Mouse (Mus musculus) midbrain, embryonic 11.5 days (tissue): ENCODE data around the gene Ostn. TPM values are rescaled to one million over a fixed set of nuclear protein-coding genes. Genes with fewer than 3 reads are reported as not detected.

Experiments
- ATAC-seq: fragments of 200-750 bp; cut with Nextera tagmentation; 2 replicates; pipeline ENCODE4 v1.8.0; 2017; ENCODE audit warnings: moderate TSS enrichment, moderate library complexity; ENCODE audit not compliant: low FRiP score
- DNase-seq: peaks from one replicate; pipeline ENCODE4 v3.0.0; 2015; ENCODE audit warnings: low spot score; ENCODE audit errors: missing footprints
- H3K27ac ChIP-seq: fragments of 300-500 bp; sonication (generic); 2 replicates; pipeline ENCODE4 v1.5.1; 2014; ENCODE audit warnings: low read depth, low read length
- H3K27me3 ChIP-seq: fragments of 300-500 bp; sonication (generic); 2 replicates; pipeline ENCODE4 v1.6.1; 2014; ENCODE audit warnings: mild to moderate bottlenecking, low read length, moderate library complexity, mixed read lengths; ENCODE audit not compliant: control insufficient read depth, insufficient read depth
- H3K36me3 ChIP-seq: fragments of 300-500 bp; sonication (generic); 2 replicates; pipeline ENCODE4 v1.6.1; 2014; ENCODE audit warnings: mild to moderate bottlenecking, low read length, moderate library complexity, mixed read lengths; ENCODE audit not compliant: control insufficient read depth, insufficient read depth
- H3K4me1 ChIP-seq: fragments of 300-500 bp; sonication (generic); 2 replicates; pipeline ENCODE4 v1.6.1; 2014; ENCODE audit warnings: low read length; ENCODE audit not compliant: control insufficient read depth, insufficient read depth
- H3K4me2 ChIP-seq: fragments of 300-500 bp; sonication (generic); 2 replicates; pipeline ENCODE4 v1.6.1; 2014; ENCODE audit warnings: mild to moderate bottlenecking, moderate library complexity
- H3K4me3 ChIP-seq: fragments of 300-500 bp; sonication (generic); 2 replicates; pipeline ENCODE4 v1.5.1; 2014; ENCODE audit warnings: low read depth, low read length
- H3K9ac ChIP-seq: fragments of 300-500 bp; sonication (generic); 2 replicates; pipeline ENCODE4 v1.6.1; 2014; ENCODE audit warnings: low read length
- H3K9me3 ChIP-seq: fragments of 300-500 bp; sonication (generic); 2 replicates; pipeline ENCODE4 v1.6.1; 2016; ENCODE audit warnings: low read length; ENCODE audit not compliant: control insufficient read depth
- WGBS: fragments of 180-500 bp; shearing (Covaris S2); extraction: QIAGEN DNeasy Blood & Tissue Kit; methylation state at CpG from one replicate; pipeline ENCODE4 v1.1.7; 2014; 5-methylcytosine and 5-hydroxymethylcytosine counted together
- polyA plus RNA-seq: library from polyadenylated mRNA; unstranded; fragments of >200 nt; fragmentation: Nextera tagmentation; extraction: Ambion mirVana; gene quantifications from 2 replicates; pipeline ENCODE4 v1.2.1, GENCODE M21; 2014

The Ostn gene
- polyA plus RNA-seq, 1 experiment from 2014 or later: not detected

DNA sequence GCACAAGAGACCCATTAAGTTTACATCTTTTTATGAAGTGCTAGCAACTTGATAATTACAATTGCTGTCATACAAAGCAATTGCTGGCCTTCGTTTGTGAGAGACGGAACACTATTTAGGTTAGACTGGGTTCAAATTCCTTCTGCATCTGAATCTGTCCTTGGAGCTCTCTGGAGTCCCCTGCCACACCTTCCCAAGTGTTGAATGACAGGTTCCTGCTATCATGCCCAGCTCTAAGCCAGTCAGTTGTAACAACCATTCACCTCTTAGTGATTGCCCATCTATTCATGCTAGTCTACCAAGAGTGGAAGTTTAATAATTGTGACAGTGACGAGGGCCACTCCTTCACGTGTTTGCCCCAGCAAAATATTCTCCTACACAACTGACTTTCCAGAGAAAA lies 74.9 kb downstream of the Ostn start:
- Histone ChIP-seq H3K9ac (no peak overlapping the region), H3K9me3 (no peaks in the 10 kb centered on the region), H3K4me2 (no peak overlapping the region), H3K4me1 (no peaks in the 10 kb centered on the region), H3K27ac (no peak overlapping the region), H3K27me3 (no peaks in the 10 kb centered on the region), H3K4me3 (no peak overlapping the region), H3K36me3 (no peaks in the 10 kb centered on the region)
- WGBS: 87% methylated on average over 4 of the region's 4 CpGs
- ATAC-seq (no peak), DNase-seq (no peak)

DNA sequence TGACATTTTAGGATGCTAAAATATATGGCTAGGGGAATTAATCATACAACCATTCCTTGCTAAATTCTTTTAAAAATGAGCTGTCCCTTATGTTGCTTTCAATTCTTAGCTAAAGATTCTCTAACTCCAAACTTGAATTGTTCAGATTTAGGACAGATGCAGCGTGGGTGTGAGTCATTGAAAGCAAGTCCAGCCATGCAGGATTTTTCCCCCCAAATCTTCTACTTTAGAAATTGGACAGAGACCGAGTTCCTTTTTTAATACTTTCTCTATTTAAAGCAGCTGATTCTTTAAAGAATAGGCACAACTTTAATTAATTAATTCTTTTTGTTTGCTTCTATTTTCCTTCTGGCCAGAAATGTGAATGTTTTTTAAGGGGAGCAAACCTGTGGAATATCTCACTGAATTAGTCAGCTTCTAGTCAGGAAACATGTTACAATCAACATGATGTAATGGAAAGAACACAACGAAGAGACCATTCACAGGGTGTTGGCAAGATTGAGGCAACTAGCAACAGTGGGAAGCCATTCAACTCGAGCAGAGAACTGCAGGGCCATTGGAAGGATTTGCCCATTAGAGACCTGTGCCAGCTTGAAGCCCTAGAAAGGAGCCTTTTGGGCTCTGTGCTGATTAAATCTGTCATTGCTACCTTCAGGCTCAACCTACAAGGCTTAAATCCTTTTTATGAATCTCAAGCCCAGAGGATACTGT lies 77.8 kb downstream of the Ostn start:
- H3K4me1 ChIP-seq: peaks cover 8% of the 10 kb centered on the region
- WGBS: 78% methylated on average over 4 of the region's 4 CpGs

DNA sequence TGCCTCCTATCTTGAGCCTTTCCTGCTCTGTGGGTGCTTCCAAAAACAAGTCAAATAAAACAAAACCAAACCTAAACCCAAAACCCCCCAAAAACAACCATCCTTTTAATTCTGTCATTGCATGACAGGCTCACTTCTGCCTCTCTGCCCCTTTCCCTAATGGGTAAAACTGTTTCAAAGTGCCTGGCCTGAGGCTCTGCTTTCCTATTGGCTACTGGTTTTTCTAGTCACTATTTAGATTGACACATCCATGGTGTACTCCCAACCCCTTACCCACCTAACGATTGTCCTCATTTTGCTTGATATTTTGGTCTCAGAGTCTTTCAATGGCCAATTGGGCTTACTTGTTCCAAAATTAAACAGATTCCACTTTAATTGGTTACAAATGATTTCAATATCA lies 78.4 kb downstream of the Ostn start:
- H3K4me2 ChIP-seq: no peak overlapping the region
- ATAC-seq (no peak), DNase-seq (no peak)
- H3K9me3 ChIP-seq: no peaks in the 10 kb centered on the region
- H3K4me3 ChIP-seq: no peak overlapping the region
- no peak overlapping the region for H3K9ac ChIP-seq
- H3K27me3 ChIP-seq: no peaks in the 10 kb centered on the region
- H3K4me1 ChIP-seq: peaks cover 13% of the 10 kb centered on the region
- H3K36me3 ChIP-seq: no peaks in the 10 kb centered on the region
- no peak overlapping the region for H3K27ac ChIP-seq
- WGBS: 85% methylated on average over 1 of the region's 1 CpGs

More for the DNA sequence above, 77.8 kb downstream of the Ostn start:
- Histone ChIP-seq H3K36me3 (no peaks in the 10 kb centered on the region), H3K9ac (no peak overlapping the region), H3K4me3 (no peak overlapping the region), H3K27me3 (no peaks in the 10 kb centered on the region), H3K9me3 (no peaks in the 10 kb centered on the region), H3K4me2 (no peak overlapping the region), H3K27ac (no peak overlapping the region)
- DNase-seq (no peak), ATAC-seq (no peak)

DNA sequence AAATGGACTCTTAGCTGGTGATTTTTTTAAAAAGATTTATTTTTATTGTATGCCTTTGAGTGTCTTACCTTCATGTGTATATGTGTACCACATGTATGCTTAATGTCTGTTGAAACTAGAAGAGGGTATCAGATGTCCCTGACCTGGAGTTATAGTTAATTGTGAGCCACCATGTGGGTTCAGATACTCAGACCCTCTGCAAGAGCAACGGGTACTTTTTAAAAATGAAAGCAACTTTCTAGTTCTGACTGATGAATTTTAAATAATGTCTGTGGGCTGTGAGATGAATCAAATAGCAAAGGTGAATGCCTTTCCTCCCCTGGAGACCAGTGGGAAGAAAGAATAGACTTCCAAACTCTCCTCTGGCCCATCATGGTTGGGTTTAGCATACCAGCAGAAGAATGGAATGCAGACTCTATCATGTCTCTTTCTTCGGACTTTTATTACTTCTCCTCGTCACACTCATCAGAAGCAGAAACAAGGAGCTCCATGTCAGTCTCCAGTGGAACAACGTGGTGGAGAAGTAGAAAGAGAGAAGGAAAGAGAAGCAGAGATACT lies 79.6 kb downstream of the Ostn start:
- H3K9ac ChIP-seq: no peak overlapping the region
- H3K9me3 ChIP-seq: no peaks in the 10 kb centered on the region
- H3K27ac ChIP-seq: no peak overlapping the region
- H3K4me1 ChIP-seq: peaks cover 13% of the 10 kb centered on the region
- WGBS: 87% methylated on average over 4 of the region's 4 CpGs
- H3K27me3 ChIP-seq: no peaks in the 10 kb centered on the region
- no peaks in the 10 kb centered on the region for H3K36me3 ChIP-seq
- ATAC-seq (no peak), DNase-seq (no peak)
- H3K4me3 ChIP-seq: no peak overlapping the region
- no peak overlapping the region for H3K4me2 ChIP-seq

DNA sequence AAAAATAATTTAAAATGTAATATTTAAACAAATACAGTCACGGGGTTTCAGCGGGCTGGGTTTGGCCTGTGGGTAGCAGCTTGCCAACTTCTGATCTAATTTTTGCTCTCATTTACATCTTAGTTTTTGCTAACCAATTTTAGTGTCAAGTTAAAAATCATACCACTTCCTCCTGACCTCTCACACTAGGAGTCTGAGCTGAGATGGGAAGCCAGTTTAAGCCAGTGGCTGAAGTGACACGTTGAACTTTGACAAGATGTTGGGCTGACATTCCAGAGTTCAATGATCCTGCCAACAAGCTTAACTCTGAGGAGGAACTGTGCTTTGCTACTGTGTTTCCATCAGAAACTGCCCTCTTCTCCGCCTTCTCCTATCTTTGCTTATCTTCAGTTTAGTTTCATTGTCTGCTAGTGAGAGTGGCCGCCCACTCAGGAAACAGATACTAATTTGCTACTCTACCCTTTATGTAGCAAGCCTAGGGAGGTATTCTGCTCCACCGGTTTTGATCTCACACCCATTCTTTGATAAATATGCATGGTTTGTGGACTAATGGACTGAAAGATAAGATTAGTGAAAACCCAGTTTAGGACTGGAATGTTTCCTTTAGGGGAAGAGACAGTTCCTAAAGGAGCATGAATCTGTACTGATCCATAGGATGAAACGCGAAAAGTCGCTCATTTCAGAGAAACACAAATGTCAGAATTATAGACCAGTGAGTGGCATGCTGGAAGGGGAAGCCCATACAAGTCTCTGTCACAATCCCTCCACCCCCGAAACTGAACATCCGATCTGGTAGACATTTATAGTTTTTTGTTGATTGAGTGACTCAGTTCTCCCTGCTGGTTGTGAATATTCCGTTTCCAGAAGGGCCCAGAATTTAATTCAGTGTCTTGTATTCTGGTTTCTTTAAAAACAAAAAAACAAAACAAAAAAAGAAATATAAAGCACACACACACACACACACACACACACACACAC lies 80.6 kb downstream of the Ostn start:
- peak overlapping the region; percentile 98 for H3K9ac ChIP-seq
- 50% methylated on average over 12 of the region's 12 CpGs for WGBS
- DNase-seq (peak; percentile 88), ATAC-seq (no peak)
- H3K27me3 ChIP-seq: no peaks in the 10 kb centered on the region
- H3K4me2 ChIP-seq: peak overlapping the region; percentile 74
- H3K9me3 ChIP-seq: no peaks in the 10 kb centered on the region
- H3K4me1 ChIP-seq: peaks cover 13% of the 10 kb centered on the region
- H3K27ac ChIP-seq: no peak overlapping the region
- no peaks in the 10 kb centered on the region for H3K36me3 ChIP-seq
- H3K4me3 ChIP-seq: peak overlapping the region; percentile 84

DNA sequence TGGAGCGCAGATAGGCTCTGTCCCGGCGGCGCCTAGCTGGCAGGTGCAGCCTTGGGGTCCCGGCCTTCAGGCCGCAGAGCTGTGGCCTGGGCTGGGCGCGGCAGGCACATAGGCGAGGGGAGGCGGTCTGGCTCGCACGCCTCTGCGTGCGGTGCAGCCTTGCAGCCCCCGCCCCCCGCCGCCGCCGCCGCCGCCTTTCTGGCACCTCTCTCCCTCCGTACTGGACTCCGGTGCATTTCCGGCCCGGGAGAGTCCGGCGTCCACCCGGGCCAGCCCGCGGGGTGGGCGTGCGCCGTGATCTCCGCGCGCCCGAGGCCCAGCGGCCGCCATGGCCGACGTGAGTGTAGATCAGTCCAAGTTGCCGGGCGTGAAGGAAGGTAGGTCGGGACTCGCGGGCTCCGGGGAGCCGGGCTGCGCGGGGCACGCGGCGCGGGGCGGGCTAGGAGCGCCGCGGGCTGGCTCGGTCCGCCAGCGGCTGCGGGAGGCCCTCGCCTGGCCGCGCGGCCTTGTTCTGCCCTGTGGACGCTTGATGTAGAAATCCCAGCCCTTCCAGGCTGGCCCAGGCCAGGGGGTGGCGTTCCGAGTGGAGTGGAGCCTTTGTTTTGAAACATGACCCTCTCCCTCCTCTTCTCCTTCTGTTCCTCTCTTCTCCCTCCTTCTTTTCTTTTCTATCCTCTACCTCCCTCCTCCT lies 81.6 kb downstream of the Ostn start, which contains the start of gene Ccdc50:
Gene Ccdc50, plus strand, starts transcription at position 109 of the 691 bp plus-strand sequence.
- H3K36me3 ChIP-seq: no peaks in the 10 kb centered on the region
- H3K9me3 ChIP-seq: no peaks in the 10 kb centered on the region
- peaks cover 13% of the 10 kb centered on the region for H3K4me1 ChIP-seq
- ATAC-seq: peak; percentile 98
- peak within 1 kb of the TSS; percentile 74 for H3K4me2 ChIP-seq
- H3K4me3 ChIP-seq: peak within 1 kb of the TSS; percentile 84
- under 1% methylated on average over 45 of the region's 69 CpGs for WGBS
- peak; percentile 95 for DNase-seq
- H3K27ac ChIP-seq: peak within 1 kb of the TSS; percentile 92
- H3K9ac ChIP-seq: peak within 1 kb of the TSS; percentile 98
- no peaks in the 10 kb centered on the region for H3K27me3 ChIP-seq

DNA sequence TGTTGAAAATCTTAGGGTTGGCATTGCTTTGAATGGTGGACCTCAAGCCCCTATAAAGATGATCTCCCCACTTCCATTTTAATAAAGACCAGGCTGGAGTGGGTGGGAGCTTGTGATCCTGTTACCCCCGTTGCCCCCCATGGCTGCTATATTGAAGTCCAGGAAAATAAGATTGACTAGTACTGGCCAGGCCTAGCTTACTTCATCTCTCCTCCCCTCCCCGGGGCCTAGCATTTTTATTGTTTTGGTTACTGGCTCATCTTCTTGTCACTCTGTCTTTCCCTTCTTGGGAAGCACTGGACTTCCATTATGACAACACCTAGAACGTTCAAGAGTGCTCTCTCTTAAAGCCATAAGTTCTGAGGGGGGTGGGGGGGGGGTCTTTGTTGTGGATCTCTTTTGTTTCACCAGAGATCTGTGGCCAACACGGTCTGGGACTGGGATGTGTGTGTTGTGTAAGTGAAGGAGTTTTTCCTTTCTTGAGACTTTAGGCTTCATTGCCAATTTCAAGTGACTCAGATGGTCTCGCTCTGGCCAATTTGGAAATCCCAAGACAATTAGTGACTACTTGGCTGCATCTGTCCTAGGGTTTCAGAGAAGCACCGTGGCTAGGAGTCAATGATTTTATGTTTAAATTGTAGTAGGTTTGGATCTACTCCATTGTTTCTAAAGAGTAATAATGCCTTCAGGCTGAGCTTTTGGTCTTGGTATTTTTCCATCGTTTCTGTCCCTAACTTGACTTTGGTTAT lies 82.4 kb downstream of the Ostn start:
- DNase-seq (peak; percentile 89), ATAC-seq (peak; percentile 10; the same call in 1 of the 2 replicates)
- H3K27ac ChIP-seq: peak overlapping the region; percentile 92
- H3K4me3 ChIP-seq: peak overlapping the region; percentile 84
- peak overlapping the region; percentile 98 for H3K9ac ChIP-seq
- no peaks in the 10 kb centered on the region for H3K27me3 ChIP-seq
- H3K4me1 ChIP-seq: peaks cover 13% of the 10 kb centered on the region
- peak overlapping the region; percentile 74 for H3K4me2 ChIP-seq
- no peaks in the 10 kb centered on the region for H3K36me3 ChIP-seq
- no peaks in the 10 kb centered on the region for H3K9me3 ChIP-seq
- WGBS: 34% methylated on average over 7 of the region's 7 CpGs

DNA sequence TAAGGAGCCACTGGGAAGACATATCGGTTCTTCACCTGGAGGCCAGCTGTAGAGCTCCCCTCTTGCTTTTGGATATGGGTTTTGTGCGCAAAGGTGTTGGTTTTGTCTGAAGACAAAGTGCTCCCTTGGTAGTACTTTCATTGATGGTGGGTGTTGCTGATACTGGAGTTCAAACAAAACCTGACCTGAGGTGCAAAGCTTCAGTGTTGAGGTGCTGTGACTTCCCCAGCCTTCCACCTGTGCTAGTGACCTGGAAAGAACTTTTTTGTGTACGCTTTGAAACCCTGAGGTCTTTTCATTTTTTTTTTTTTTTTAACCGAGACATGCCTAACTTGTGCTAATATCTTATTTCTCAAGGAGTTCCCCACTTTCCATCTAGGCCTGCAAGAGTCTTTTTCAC lies 83.0 kb downstream of the Ostn start:
- peak overlapping the region; percentile 98 for H3K9ac ChIP-seq
- H3K27me3 ChIP-seq: no peaks in the 10 kb centered on the region
- peak overlapping the region; percentile 84 for H3K4me3 ChIP-seq
- no peak overlapping the region for H3K27ac ChIP-seq
- DNase-seq: peak; percentile 86
- H3K4me1 ChIP-seq: peaks cover 13% of the 10 kb centered on the region
- ATAC-seq: no peak
- 90% methylated on average over 4 of the region's 4 CpGs for WGBS
- H3K36me3 ChIP-seq: no peaks in the 10 kb centered on the region
- H3K4me2 ChIP-seq: peak overlapping the region; percentile 74
- H3K9me3 ChIP-seq: no peaks in the 10 kb centered on the region
